Mouse (Mus musculus): ENCODE data around the gene Rab6a. TPM values are rescaled to one million over a fixed set of nuclear protein-coding genes. Genes with fewer than 3 reads are reported as not detected.
A peak's percentile ranks its signal among the peaks of the same experiment; 100 is the strongest.

Gene Rab6a
- total RNA-seq, 2 experiments from 2014 or later = 74.1 to 82.7 TPM

- no peak for DNase-seq
Observed at GRCm38 (mm10) chr7:100683241-100683640, 76.0 kb downstream of the Rab6a start.

- no peak for DNase-seq
Observed at GRCm38 (mm10) chr7:100684081-100684480, 76.9 kb downstream of the Rab6a start.

DNA sequence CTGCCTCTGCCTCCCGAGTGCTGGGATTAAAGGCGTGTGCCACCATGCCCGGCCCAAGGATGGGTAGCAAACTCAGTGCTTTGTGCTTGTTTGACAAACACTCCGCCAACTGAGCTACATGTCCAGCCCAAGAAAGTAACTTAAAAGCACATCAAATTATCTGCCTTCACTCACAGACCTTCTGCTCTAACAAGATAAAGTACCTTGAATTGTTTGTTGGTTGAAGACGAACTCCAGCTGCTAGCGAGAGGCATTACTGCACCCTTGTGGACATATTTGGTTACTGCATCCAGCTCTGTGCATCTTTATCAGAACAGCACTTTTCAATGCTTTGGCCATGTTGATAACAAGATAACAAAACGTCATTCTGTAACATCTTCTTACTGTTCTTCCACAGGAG lies 77.3 kb downstream of the Rab6a start:
- DNase-seq = peak; percentile 30 to 64

DNA sequence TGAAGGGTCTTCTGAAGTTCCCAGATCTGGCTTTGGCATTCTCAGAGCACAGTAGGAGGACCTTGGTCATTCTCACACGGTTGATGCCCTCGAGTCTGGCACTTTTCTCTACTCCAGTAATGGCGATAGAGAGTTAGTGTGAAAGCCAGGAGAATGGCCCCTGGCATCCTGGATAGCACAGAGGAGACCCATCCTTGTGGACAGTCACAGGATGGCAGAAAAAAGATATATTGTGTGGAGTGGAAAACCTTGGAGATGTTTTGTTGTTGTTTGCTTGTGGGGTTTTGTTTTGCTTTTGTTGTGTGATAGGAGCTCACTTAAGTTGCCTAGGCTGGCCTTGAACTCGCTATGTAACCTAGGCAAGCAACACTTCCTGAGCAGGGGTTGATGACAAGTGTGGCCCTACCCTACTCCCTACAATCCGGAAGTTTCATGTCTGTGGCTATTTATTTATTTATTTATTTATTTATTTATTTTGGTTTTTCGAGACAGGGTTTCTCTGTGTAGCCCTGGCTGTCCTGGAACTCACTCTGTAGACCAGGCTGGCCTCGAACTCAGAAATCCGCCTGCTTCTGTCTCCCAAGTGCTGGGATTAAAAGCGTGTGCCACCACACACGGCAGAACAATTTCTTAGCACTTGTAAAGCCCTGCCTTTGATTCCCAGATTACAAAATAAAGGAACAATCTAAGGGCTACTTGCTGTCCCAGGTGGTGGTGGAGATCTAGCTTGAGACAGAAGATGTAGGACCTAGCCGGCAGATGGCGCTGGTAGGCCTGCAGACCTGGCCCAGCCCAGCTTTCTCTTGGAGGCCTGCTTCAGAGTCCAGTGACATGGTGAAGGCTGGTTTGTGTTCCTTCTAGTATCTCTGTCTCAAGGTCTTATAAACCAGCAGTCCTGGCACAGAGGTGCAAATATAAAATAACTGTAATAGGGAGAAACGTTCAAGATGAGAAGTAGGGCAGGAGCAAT lies 78.1 kb downstream of the Rab6a start:
- peak; percentile 80 to 89 for DNase-seq

DNA sequence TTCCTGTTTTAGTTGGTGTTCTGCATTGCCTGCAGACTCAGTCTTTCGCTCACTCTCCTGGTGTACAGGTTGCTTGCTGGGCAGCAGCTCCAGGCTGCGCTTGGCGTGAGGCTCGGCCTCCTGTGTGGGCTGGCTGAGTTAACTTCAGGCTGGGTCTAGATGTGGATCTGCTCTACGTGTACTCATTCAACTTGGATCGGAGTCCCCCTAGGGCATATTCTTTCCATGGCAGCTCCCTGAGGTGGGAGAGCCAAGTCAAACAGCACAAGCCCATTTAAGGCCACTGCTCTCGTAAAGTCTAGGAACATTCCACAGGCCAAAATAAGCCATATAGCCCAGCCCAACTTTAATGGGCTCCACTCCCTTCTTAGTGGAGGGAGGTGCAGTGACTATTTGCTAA lies 81.3 kb downstream of the Rab6a start:
- DNase-seq = no peak

Other genes with a start within 250 kb of the Rab6a start
- gene C2cd3, start 235.2 kb upstream of the Rab6a start, total RNA-seq (2021) = 10 to 100 TPM; 20.8 to 21.0 TPM
- gene Ppme1, start 235.1 kb upstream of the Rab6a start, total RNA-seq (2021) = 10 to 100 TPM; 53.8 to 67.6 TPM
- gene Ucp3, start 134.4 kb upstream of the Rab6a start, total RNA-seq (2021) = 10 to 100 TPM; 14.6 to 29.8 TPM
- gene Ucp2, start 114.1 kb upstream of the Rab6a start, total RNA-seq (2021) = 100 to 1,000 TPM; 187 to 302 TPM
- under 1 TPM in 1 of 2 experiments, not detected in 1; 0.33 TPM for gene Dnajb13, start 92.5 kb upstream of the Rab6a start, total RNA-seq (2021)
- gene Coa4, start 70.3 kb upstream of the Rab6a start, total RNA-seq (2021) = 10 to 100 TPM in 1 of 2 experiments, 1 to 10 TPM in 1; 9.1 to 10.4 TPM
- gene Mrpl48, start 891 bp downstream of the Rab6a start, total RNA-seq (2021) = 10 to 100 TPM; 56.7 to 58.3 TPM
- 1 to 10 TPM; 4.1 TPM for gene Plekhb1, start 55.0 kb downstream of the Rab6a start, total RNA-seq (2021)
- 10 to 100 TPM; 52.2 to 60.2 TPM for gene Fam168a, start 99.2 kb downstream of the Rab6a start, total RNA-seq (2021)

Data from adrenal gland, postnatal 36 days (tissue).